Mouse (Mus musculus): ENCODE measurements around the gene Ephb1. TPM values are rescaled to one million over a fixed set of nuclear protein-coding genes. Genes with fewer than 3 reads are reported as not detected.
A peak's percentile ranks its signal among the peaks of the same experiment; 100 is the strongest.

Ephb1 gene
- total and polyA plus RNA-seq, 2 experiments from 2014 or later, result 34.9 to 48.6 TPM

DNA sequence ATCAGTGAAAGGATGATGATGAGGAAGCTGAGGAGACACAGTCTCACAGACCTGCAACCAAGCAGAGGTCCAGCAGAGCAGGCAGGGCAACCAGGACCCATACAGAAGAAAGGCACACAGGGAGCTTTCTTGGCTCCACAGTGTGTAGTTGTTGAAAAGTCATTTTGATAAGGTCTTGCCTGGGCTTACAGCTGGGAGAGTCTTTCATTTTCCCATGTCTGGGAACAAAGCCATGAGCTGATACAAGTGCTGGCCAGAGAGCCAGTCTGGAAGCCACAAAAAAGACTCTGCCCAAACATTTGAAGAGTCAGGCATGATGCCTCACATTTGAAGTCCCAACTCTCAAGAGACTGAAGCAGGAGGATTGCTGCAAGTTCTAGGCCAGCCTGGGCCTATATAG, 339.0 kb downstream of the Ephb1 start:
- no peak for DNase-seq
- peaks cover 5% of the 10 kb centered on the region; the same call in 1 of the 2 replicates for H3K9me3 ChIP-seq (ENCODE audit: low read length)
- no peak overlapping the region for H3K4me3 ChIP-seq (ENCODE audit: low read depth, low read length)
- no peaks in the 10 kb centered on the region for H3K4me1 ChIP-seq (ENCODE audit: insufficient read depth)
- H3K27ac ChIP-seq (ENCODE audit: low read depth, low read length), result no peak overlapping the region
- no peaks in the 10 kb centered on the region for H3K36me3 ChIP-seq (ENCODE audit: insufficient read depth)
- no peak overlapping the region for H3K4me2 ChIP-seq (ENCODE audit: low read depth)
- no peaks in the 10 kb centered on the region for H3K27me3 ChIP-seq (ENCODE audit: insufficient read depth, low read length)
- no peak overlapping the region for H3K9ac ChIP-seq
- ATAC-seq, result no peak
- no peak for TF ChIP-seq CTCF (IDR thresholded peaks at IDR 0.05; ENCODE audit: low read depth)

DNA sequence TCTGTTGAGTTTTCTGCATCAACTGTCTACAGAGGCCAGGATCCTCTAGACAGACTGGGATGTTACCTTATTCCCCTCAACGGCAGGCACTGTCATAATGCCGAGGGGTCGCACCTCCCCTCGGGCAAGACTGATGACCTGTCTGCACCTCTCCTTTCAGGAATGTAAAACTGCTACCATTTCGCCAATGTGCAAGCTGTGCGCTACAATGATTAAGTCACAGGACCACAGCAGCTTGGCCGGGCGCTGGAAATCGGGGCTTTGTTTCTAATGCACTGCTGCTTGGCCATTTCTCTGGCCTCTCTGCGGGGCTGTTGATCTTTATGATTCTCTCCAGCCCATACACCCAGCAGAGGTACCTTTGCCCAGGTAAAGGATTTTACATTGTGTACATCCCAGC, 346.8 kb downstream of the Ephb1 start:
- no peaks in the 10 kb centered on the region for H3K36me3 ChIP-seq (ENCODE audit: insufficient read depth)
- 88% methylated on average over 10 of the region's 10 CpGs for WGBS
- TF ChIP-seq CTCF (IDR thresholded peaks at IDR 0.05; ENCODE audit: low read depth), result no peak

DNA sequence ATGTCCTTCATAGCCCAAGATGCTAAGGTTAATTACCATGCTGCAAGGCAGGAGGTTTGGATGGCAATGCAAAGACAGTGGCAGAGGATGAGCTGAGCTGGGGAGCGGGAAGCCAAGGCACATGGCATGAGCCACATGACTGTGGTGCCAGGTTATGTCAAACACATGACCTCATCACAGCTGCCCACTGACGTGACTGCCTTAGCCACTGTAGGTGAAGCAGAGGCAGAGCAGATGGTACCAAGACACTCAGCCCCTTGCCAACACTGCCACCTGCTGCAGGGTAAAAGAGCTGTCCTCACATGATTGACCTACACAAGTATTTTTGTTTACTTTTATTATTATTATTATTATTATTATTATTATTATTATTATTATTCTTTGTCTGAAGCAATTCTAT, 348.0 kb downstream of the Ephb1 start:
- H3K9me3 ChIP-seq (ENCODE audit: low read length), result no peaks in the 10 kb centered on the region
- no peaks in the 10 kb centered on the region for H3K36me3 ChIP-seq (ENCODE audit: insufficient read depth)
- H3K4me3 ChIP-seq (ENCODE audit: low read depth, low read length), result no peak overlapping the region
- H3K27ac ChIP-seq (ENCODE audit: low read depth, low read length), result no peak overlapping the region
- TF ChIP-seq CTCF (IDR thresholded peaks at IDR 0.05; ENCODE audit: low read depth), result peak; percentile 42
- ATAC-seq (no peak), DNase-seq (peak; percentile 21)
- H3K4me2 ChIP-seq (ENCODE audit: low read depth), result no peak overlapping the region
- H3K9ac ChIP-seq, result no peak overlapping the region
- WGBS, result 62% methylated on average over 2 of the region's 2 CpGs
- no peaks in the 10 kb centered on the region for H3K4me1 ChIP-seq (ENCODE audit: insufficient read depth)
- no peaks in the 10 kb centered on the region for H3K27me3 ChIP-seq (ENCODE audit: insufficient read depth, low read length)

More for the DNA sequence above, 346.8 kb downstream of the Ephb1 start:
- no peak for ATAC-seq
- no peak overlapping the region for H3K4me2 ChIP-seq (ENCODE audit: low read depth)
- H3K27me3 ChIP-seq (ENCODE audit: insufficient read depth, low read length), result no peaks in the 10 kb centered on the region
- no peak for DNase-seq
- H3K9ac ChIP-seq, result no peak overlapping the region
- no peak overlapping the region for H3K4me3 ChIP-seq (ENCODE audit: low read depth, low read length)
- no peaks in the 10 kb centered on the region for H3K4me1 ChIP-seq (ENCODE audit: insufficient read depth)
- no peaks in the 10 kb centered on the region for H3K9me3 ChIP-seq (ENCODE audit: low read length)
- no peak overlapping the region for H3K27ac ChIP-seq (ENCODE audit: low read depth, low read length)

DNA sequence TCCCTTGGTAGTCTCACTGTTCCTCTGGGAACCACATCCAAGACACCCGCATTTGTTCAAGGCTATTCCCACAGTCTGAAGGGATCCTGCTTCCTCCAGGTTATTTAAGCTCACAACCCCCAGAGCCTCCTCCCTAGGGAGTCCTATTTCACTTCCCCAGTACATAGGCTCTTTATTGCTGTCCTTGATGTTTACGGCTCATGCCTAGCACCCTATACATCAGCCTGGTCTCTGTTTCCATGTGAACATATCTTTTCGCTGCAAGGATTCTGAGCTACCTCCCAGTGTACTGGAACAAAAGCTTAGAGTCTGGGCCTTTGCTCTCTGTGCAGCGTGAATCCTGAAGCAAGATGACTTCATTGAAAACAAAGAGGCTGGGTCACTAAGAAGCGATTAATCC, 351.6 kb downstream of the Ephb1 start:
- H3K4me3 ChIP-seq (ENCODE audit: low read depth, low read length), result no peak overlapping the region
- WGBS, result 41% methylated on average over 5 of the region's 5 CpGs
- no peaks in the 10 kb centered on the region for H3K36me3 ChIP-seq (ENCODE audit: insufficient read depth)

DNA sequence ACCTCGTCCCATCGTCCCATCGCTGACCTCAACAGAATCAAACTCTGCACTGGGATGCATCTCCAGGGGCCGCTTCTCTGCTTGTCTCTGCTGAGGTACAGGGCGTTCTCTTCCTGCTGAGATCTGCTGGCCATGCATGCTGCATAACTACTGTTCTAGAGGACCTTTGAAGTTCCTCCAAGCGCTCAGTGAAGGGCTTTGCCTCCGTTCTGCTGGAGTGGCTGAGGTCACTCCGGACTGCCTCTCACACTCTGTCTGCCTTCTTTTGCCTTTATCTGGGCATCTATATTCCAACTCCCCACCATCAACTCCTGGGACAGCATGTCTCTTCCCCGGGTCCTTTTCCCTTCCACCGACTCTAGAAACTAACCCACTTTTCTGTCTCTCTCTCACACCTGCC, 352.3 kb downstream of the Ephb1 start:
- 89% methylated on average over 10 of the region's 10 CpGs for WGBS
- no peak for TF ChIP-seq CTCF (IDR thresholded peaks at IDR 0.05; ENCODE audit: low read depth)
- no peaks in the 10 kb centered on the region for H3K4me1 ChIP-seq (ENCODE audit: insufficient read depth)

More for the DNA sequence above, 351.6 kb downstream of the Ephb1 start:
- Histone ChIP-seq H3K4me1 (ENCODE audit: insufficient read depth) (no peaks in the 10 kb centered on the region), H3K9me3 (ENCODE audit: low read length) (no peaks in the 10 kb centered on the region), H3K27me3 (ENCODE audit: insufficient read depth, low read length) (no peaks in the 10 kb centered on the region), H3K27ac (ENCODE audit: low read depth, low read length) (no peak overlapping the region), H3K4me2 (ENCODE audit: low read depth) (no peak overlapping the region), H3K9ac (no peak overlapping the region)
- DNase-seq, result no peak
- ATAC-seq, result no peak
- TF ChIP-seq CTCF (IDR thresholded peaks at IDR 0.05; ENCODE audit: low read depth), result no peak

DNA sequence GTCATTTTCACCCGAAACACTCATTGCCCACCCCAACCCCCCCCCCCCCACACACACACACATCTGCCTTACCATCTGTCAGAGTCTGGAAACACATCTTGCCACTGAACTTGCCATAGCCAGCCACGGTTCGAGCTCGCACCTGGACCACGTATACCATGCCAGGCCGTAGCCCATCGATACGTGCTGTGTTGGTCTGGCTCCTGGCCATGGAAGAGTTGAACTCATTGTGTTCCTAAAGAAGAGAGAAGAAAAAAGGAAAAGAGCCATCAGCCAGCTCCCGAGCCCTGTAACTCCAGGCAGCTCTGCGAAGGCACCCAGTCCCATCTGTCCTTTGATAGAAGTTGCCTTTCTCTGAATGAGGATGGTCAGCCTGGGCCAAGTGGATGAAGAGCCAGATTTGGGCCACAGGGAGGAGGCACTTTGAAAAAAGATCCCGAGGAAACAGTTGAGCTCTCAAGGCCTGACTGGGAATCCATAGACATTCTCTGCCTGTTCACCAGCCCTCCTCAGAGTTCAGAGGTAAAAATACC, 352.8 kb downstream of the Ephb1 start:
- H3K27ac ChIP-seq (ENCODE audit: low read depth, low read length), result no peak overlapping the region
- no peak for DNase-seq
- no peaks in the 10 kb centered on the region for H3K36me3 ChIP-seq (ENCODE audit: insufficient read depth)
- no peak for ATAC-seq
- 75% methylated on average over 11 of the region's 11 CpGs for WGBS
- no peak for TF ChIP-seq CTCF (IDR thresholded peaks at IDR 0.05; ENCODE audit: low read depth)
- no peak overlapping the region for H3K4me3 ChIP-seq (ENCODE audit: low read depth, low read length)
- H3K9ac ChIP-seq, result no peak overlapping the region
- no peaks in the 10 kb centered on the region for H3K4me1 ChIP-seq (ENCODE audit: insufficient read depth)
- no peaks in the 10 kb centered on the region for H3K27me3 ChIP-seq (ENCODE audit: insufficient read depth, low read length)
- H3K4me2 ChIP-seq (ENCODE audit: low read depth), result no peak overlapping the region
- H3K9me3 ChIP-seq (ENCODE audit: low read length), result no peaks in the 10 kb centered on the region

More for the DNA sequence above, 352.3 kb downstream of the Ephb1 start:
- Histone ChIP-seq H3K9me3 (ENCODE audit: low read length) (no peaks in the 10 kb centered on the region), H3K27me3 (ENCODE audit: insufficient read depth, low read length) (no peaks in the 10 kb centered on the region), H3K4me2 (ENCODE audit: low read depth) (no peak overlapping the region), H3K27ac (ENCODE audit: low read depth, low read length) (no peak overlapping the region), H3K36me3 (ENCODE audit: insufficient read depth) (no peaks in the 10 kb centered on the region), H3K4me3 (ENCODE audit: low read depth, low read length) (no peak overlapping the region), H3K9ac (no peak overlapping the region)
- ATAC-seq (no peak), DNase-seq (no peak)

DNA sequence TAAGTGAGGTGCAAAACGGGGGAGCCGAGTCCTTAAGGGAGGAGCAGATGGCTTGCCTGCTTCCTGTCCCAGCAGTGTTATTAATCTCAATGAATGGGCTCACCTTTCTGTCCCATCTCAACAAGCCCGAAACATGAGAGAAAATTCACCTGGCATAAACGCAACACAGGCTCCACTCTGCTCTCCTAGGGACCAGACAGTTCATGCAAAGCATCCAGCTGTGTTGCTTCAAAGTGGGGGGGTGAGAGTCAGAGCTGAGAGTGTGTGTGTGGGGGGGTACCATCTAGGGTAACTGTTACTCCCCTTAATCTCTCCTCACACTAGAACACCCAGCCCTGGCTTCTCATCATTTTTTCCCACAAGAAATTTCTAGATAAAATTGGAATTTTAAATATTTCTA, 354.8 kb downstream of the Ephb1 start:
- Histone ChIP-seq H3K4me2 (ENCODE audit: low read depth) (no peak overlapping the region), H3K4me3 (ENCODE audit: low read depth, low read length) (no peak overlapping the region), H3K9ac (no peak overlapping the region), H3K9me3 (ENCODE audit: low read length) (no peaks in the 10 kb centered on the region), H3K4me1 (ENCODE audit: insufficient read depth) (no peaks in the 10 kb centered on the region), H3K27me3 (ENCODE audit: insufficient read depth, low read length) (no peaks in the 10 kb centered on the region), H3K27ac (ENCODE audit: low read depth, low read length) (no peak overlapping the region), H3K36me3 (ENCODE audit: insufficient read depth) (no peaks in the 10 kb centered on the region; the same call in 1 of the 2 replicates)
- ATAC-seq (no peak), DNase-seq (no peak)
- WGBS, result 80% methylated on average over 4 of the region's 4 CpGs
- no peak for TF ChIP-seq CTCF (IDR thresholded peaks at IDR 0.05; ENCODE audit: low read depth)
